ENCODE assay signal across 8 mouse cellular contexts in the genomic region with DNA sequence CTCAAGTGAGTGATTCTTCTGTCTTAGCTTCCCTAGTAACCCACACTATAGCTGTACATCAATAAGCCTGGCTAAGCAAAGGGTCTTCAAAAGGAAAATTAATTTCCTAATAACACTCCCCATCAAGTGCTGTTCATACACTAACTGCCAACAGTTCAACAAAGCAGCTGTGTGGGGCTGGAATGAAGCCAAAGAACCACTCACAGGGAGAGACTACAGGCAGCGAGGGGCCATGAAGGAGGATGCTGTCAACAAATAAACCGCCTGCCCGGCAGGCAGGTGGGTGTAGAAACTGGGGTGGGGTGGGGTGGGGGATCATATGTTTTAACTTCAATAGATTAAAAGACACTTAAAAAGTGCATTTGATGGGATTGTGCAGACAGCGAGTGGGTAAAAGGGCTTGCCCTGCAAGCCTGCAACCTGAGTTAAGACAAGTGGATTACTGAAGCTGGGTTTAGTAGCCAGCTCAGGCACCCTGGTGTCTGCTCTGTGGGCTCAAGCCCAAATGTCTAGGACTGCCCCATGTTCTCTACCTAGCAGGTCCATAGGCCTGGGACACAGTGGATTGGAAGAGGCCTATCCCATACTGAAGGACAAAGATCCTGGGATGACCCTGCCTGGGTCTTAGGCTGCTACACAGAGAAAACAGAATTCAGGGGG. TPM values are rescaled to one million over a fixed set of nuclear protein-coding genes. Genes with fewer than 3 reads are reported as not detected.
DNase-seq lines count a peak whose midpoint lies in the region; ATAC-seq lines count a peak whose summit lies in the region.

No protein-coding gene starts in this region.

- no peaks in the 10 kb centered on the region for H3K27me3 ChIP-seq in limb, embryonic 13.5 days
- no peaks in the 10 kb centered on the region for H3K27me3 ChIP-seq in limb, embryonic 10.5 days (ENCODE audit: low read depth, poor library complexity, severe bottlenecking)

- no peaks in the 10 kb centered on the region for H3K36me3 ChIP-seq in limb, embryonic 13.5 days
- no peaks in the 10 kb centered on the region for H3K36me3 ChIP-seq in limb, embryonic 10.5 days

- ATAC-seq in limb, embryonic 13.5 days (ENCODE audit: low FRiP score, low read depth), result no peak
- no peak for ATAC-seq in megakaryocyte, adult 5-6 weeks (ENCODE audit: poor library complexity, severe bottlenecking)

- peaks cover 29% of the 10 kb centered on the region for H3K4me1 ChIP-seq in limb, embryonic 13.5 days
- H3K4me1 ChIP-seq in limb, embryonic 10.5 days, result 0 out of 2 replicates have a peak, but pooled peaks cover 6% of the 10 kb centered on the region

- no peak overlapping the region for H3K4me3 ChIP-seq in limb, embryonic 13.5 days
- no peak overlapping the region for H3K4me3 ChIP-seq in limb, embryonic 10.5 days

- DNase-seq in cerebellum, postnatal 10 days, result peak; percentile 79 to 82
- no peak for DNase-seq in cerebellum, adult 9-11 months
- no peak for DNase-seq in limb, embryonic 10.5 days (ENCODE audit: low spot score)
- DNase-seq in layer of hippocampus, postnatal 10 days (ENCODE audit: low spot score in 2 of 2), result peak; percentile 52
- peak; percentile 64 for DNase-seq in thymus, postnatal 0 days (ENCODE audit: low spot score)
- DNase-seq in urinary bladder, postnatal 36 days (ENCODE audit: low spot score in 2 of 2), result no peak

- no peak overlapping the region for H3K9ac ChIP-seq in limb, embryonic 13.5 days

- WGBS in limb, embryonic 13.5 days, result 13% methylated on average over 4 of the region's 4 CpGs
- WGBS in limb, embryonic 10.5 days, result 82% methylated on average over 4 of the region's 4 CpGs

- 0 out of 2 replicates have a peak overlapping the region, but pooled peaks have one; percentile 15 for H3K27ac ChIP-seq in limb, embryonic 13.5 days
- no peak overlapping the region for H3K27ac ChIP-seq in limb, embryonic 10.5 days

- H3K4me2 ChIP-seq in limb, embryonic 13.5 days (replicated peaks), result no peak overlapping the region

- no peaks in the 10 kb centered on the region for H3K9me3 ChIP-seq in limb, embryonic 13.5 days
- H3K9me3 ChIP-seq in limb, embryonic 10.5 days (replicated peaks), result no peaks in the 10 kb centered on the region

RNA-seq across cellular contexts. Expression of a gene that starts 35.8 kb away (rescaled TPM):
- 0.93 and 1.3 TPM in 2 replicates for polyA plus RNA-seq in limb, embryonic 13.5 days (2015; fragmentation: Nextera tagmentation; extraction: Ambion mirVana)
- 0.62 and 0.76 TPM in 2 replicates for polyA plus RNA-seq in limb, embryonic 10.5 days (2016; fragmentation: Nextera tagmentation; extraction: Ambion mirVana)
- 10 to 100 TPM; 23.2 to 24.5 TPM for total RNA-seq in layer of hippocampus, postnatal 10 days (2021)
- polyA plus RNA-seq in thymus, postnatal 0 days (2015; fragmentation: Nextera tagmentation; extraction: Ambion mirVana), result 10.0 and 12.7 TPM in 2 replicates
- 2.3 and 3.8 TPM in 2 replicates for total RNA-seq in megakaryocyte, adult 5-6 weeks (2015)
- 4.8 and 5.5 TPM in 2 replicates for total RNA-seq in megakaryocyte, adult 5-6 weeks (2017)

RNA-seq across cellular contexts. Expression of a gene that starts 36.0 kb away (rescaled TPM):
- not detected in 2 replicates for polyA plus RNA-seq in limb, embryonic 13.5 days (2015; fragmentation: Nextera tagmentation; extraction: Ambion mirVana)
- not detected in 2 replicates for polyA plus RNA-seq in limb, embryonic 10.5 days (2016; fragmentation: Nextera tagmentation; extraction: Ambion mirVana)
- under 1 TPM; 0.23 to 0.40 TPM for total RNA-seq in layer of hippocampus, postnatal 10 days (2021)
- polyA plus RNA-seq in thymus, postnatal 0 days (2015; fragmentation: Nextera tagmentation; extraction: Ambion mirVana), result not detected in 2 replicates
- total RNA-seq in megakaryocyte, adult 5-6 weeks (2015), result 0.56 and 0.57 TPM in 2 replicates
- total RNA-seq in megakaryocyte, adult 5-6 weeks (2017), result 1.2 and 1.9 TPM in 2 replicates

Comparison
In these comparisons a context has a peak if more than half of its experiments do, and no peak if none do; other contexts are left out.
1. DNase-seq: peak in cerebellum, postnatal 10 days (2 of 2), layer of hippocampus, postnatal 10 days (2 of 2) and thymus, postnatal 0 days (single experiment); none in cerebellum, adult 9-11 months (single experiment), limb, embryonic 10.5 days (single experiment) and urinary bladder, postnatal 36 days (0 of 2).